Mouse (Mus musculus) liver (tissue): Measurements from ENCODE around the gene Chpf2.

Source experiments
- DNase-seq: peaks from one replicate; pipeline ENCODE4 v3.0.0-alpha.2; 2020; ENCODE audit warnings: mixed read lengths

The Chpf2 gene

GRCm38 (mm10) chr5:24591796-24592470 is 5.4 kb downstream of the Chpf2 start:
- no peak for DNase-seq

GRCm38 (mm10) chr5:24592471-24593160 is 6.1 kb downstream of the Chpf2 start:
- DNase-seq, result peak; percentile 26

GRCm38 (mm10) chr5:24593230-24593629 is 6.7 kb downstream of the Chpf2 start:
- DNase-seq, result no peak

GRCm38 (mm10) chr5:24593928-24594327 is 7.4 kb downstream of the Chpf2 start:
- no peak for DNase-seq

- no peak for DNase-seq
Measured at GRCm38 (mm10) chr5:24594346-24594745, 7.8 kb downstream of the Chpf2 start.

GRCm38 (mm10) chr5:24595261-24595660 is 8.7 kb downstream of the Chpf2 start:
- DNase-seq, result no peak

- no peak for DNase-seq
Measured at GRCm38 (mm10) chr5:24595786-24596380, 9.3 kb downstream of the Chpf2 start.

GRCm38 (mm10) chr5:24596519-24597171 is 10.1 kb downstream of the Chpf2 start:
- no peak for DNase-seq

GRCm38 (mm10) chr5:24597221-24597728 is 10.7 kb downstream of the Chpf2 start:
- peak; percentile 69 for DNase-seq

GRCm38 (mm10) chr5:24597901-24598569 is 11.5 kb downstream of the Chpf2 start:
- DNase-seq, result no peak

- peak; percentile 51 for DNase-seq
Measured at GRCm38 (mm10) chr5:24598570-24599006, 12.0 kb downstream of the Chpf2 start.

- DNase-seq, result no peak
Measured at GRCm38 (mm10) chr5:24599137-24599536, 12.6 kb downstream of the Chpf2 start.

GRCm38 (mm10) chr5:24600236-24600635 is 13.7 kb downstream of the Chpf2 start:
- no peak for DNase-seq

GRCm38 (mm10) chr5:24601071-24601835 is 14.7 kb downstream of the Chpf2 start:
- no peak for DNase-seq

- peak; percentile 56 for DNase-seq
Measured at GRCm38 (mm10) chr5:24601911-24602750, 15.6 kb downstream of the Chpf2 start.

GRCm38 (mm10) chr5:24602751-24603343 is 16.3 kb downstream of the Chpf2 start:
- DNase-seq, result peak; percentile 79

GRCm38 (mm10) chr5:24603431-24604010 is 17.0 kb downstream of the Chpf2 start:
- DNase-seq, result no peak

GRCm38 (mm10) chr5:24604080-24604655 is 17.6 kb downstream of the Chpf2 start:
- no peak for DNase-seq

- DNase-seq, result peak; percentile 77
Measured at GRCm38 (mm10) chr5:24604656-24605100, 18.1 kb downstream of the Chpf2 start.
